Mouse (Mus musculus): ENCODE data around the gene Ly6f. TPM values are rescaled to one million over a fixed set of nuclear protein-coding genes. Genes with fewer than 3 reads are reported as not detected.
"Not testable (repeated sequence)": the region's sequence is repeated elsewhere in the genome, so short reads cannot be mapped to it uniquely, and the experiment has no call there.

Gene Ly6f
- polyA plus RNA-seq, 1 experiment from 2014 or later = not detected

- no peak for ATAC-seq (ENCODE audit: low FRiP score, low TSS enrichment)
- no peaks in the 10 kb centered on the region for H3K36me3 ChIP-seq (ENCODE audit: control insufficient read depth, insufficient read depth, low read length)
- H3K4me3 ChIP-seq (ENCODE audit: low read length) = no peak overlapping the region
- no peaks in the 10 kb centered on the region for H3K9me3 ChIP-seq (ENCODE audit: control insufficient read depth, low read length)
- H3K27me3 ChIP-seq (ENCODE audit: control insufficient read depth, insufficient read depth, low read length) = no peaks in the 10 kb centered on the region
- H3K4me2 ChIP-seq (replicated peaks; ENCODE audit: low read depth, low read length) = no peak overlapping the region
- H3K27ac ChIP-seq (ENCODE audit: low read depth, low read length) = no peak overlapping the region
- no peaks in the 10 kb centered on the region for H3K4me1 ChIP-seq (ENCODE audit: control insufficient read depth, insufficient read depth, low read length)
- no peak overlapping the region for H3K9ac ChIP-seq (ENCODE audit: low read depth, low read length)
Measured at GRCm38 (mm10) chr15:75270169-75270568, 1.9 kb downstream of the Ly6f start.

- no peak overlapping the region for H3K9ac ChIP-seq (ENCODE audit: low read depth, low read length)
- H3K4me1 ChIP-seq (ENCODE audit: control insufficient read depth, insufficient read depth, low read length) = no peaks in the 10 kb centered on the region
- no peak for ATAC-seq (ENCODE audit: low FRiP score, low TSS enrichment)
- 79% methylated on average over 3 of the region's 3 CpGs for WGBS
- H3K36me3 ChIP-seq (ENCODE audit: control insufficient read depth, insufficient read depth, low read length) = no peaks in the 10 kb centered on the region
- no peak overlapping the region for H3K4me3 ChIP-seq (ENCODE audit: low read length)
- H3K9me3 ChIP-seq (ENCODE audit: control insufficient read depth, low read length) = no peaks in the 10 kb centered on the region
- H3K27me3 ChIP-seq (ENCODE audit: control insufficient read depth, insufficient read depth, low read length) = no peaks in the 10 kb centered on the region
- no peak overlapping the region for H3K4me2 ChIP-seq (replicated peaks; ENCODE audit: low read depth, low read length)
- H3K27ac ChIP-seq (ENCODE audit: low read depth, low read length) = no peak overlapping the region
Measured at GRCm38 (mm10) chr15:75270691-75271362, 2.6 kb downstream of the Ly6f start.

GRCm38 (mm10) chr15:75271426-75271825, 3.2 kb downstream of the Ly6f start:
- 64% methylated on average over 1 of the region's 1 CpGs for WGBS

GRCm38 (mm10) chr15:75271891-75272290, 3.7 kb downstream of the Ly6f start:
- no peaks in the 10 kb centered on the region for H3K9me3 ChIP-seq (ENCODE audit: control insufficient read depth, low read length)
- H3K9ac ChIP-seq (ENCODE audit: low read depth, low read length) = no peak overlapping the region
- H3K4me3 ChIP-seq (ENCODE audit: low read length) = no peak overlapping the region
- H3K36me3 ChIP-seq (ENCODE audit: control insufficient read depth, insufficient read depth, low read length) = no peaks in the 10 kb centered on the region
- no peak overlapping the region for H3K27ac ChIP-seq (ENCODE audit: low read depth, low read length)
- H3K4me2 ChIP-seq (replicated peaks; ENCODE audit: low read depth, low read length) = no peak overlapping the region
- 62% methylated on average over 3 of the region's 3 CpGs for WGBS
- ATAC-seq (ENCODE audit: low FRiP score, low TSS enrichment) = no peak
- H3K4me1 ChIP-seq (ENCODE audit: control insufficient read depth, insufficient read depth, low read length) = no peaks in the 10 kb centered on the region
- H3K27me3 ChIP-seq (ENCODE audit: control insufficient read depth, insufficient read depth, low read length) = no peaks in the 10 kb centered on the region

More at GRCm38 (mm10) chr15:75271426-75271825, 3.2 kb downstream of the Ly6f start:
- ATAC-seq (ENCODE audit: low FRiP score, low TSS enrichment) = no peak
- Histone ChIP-seq H3K9ac (ENCODE audit: low read depth, low read length) (no peak overlapping the region), H3K4me2 (replicated peaks; ENCODE audit: low read depth, low read length) (no peak overlapping the region), H3K27me3 (ENCODE audit: control insufficient read depth, insufficient read depth, low read length) (no peaks in the 10 kb centered on the region), H3K36me3 (ENCODE audit: control insufficient read depth, insufficient read depth, low read length) (no peaks in the 10 kb centered on the region), H3K9me3 (ENCODE audit: control insufficient read depth, low read length) (no peaks in the 10 kb centered on the region), H3K4me1 (ENCODE audit: control insufficient read depth, insufficient read depth, low read length) (no peaks in the 10 kb centered on the region), H3K4me3 (ENCODE audit: low read length) (no peak overlapping the region), H3K27ac (ENCODE audit: low read depth, low read length) (no peak overlapping the region)

GRCm38 (mm10) chr15:75281991-75282390, 13.8 kb downstream of the Ly6f start:
- ATAC-seq (ENCODE audit: low FRiP score, low TSS enrichment); H3K4me3 ChIP-seq (ENCODE audit: low read length); H3K9ac ChIP-seq (ENCODE audit: low read depth, low read length); H3K9me3 ChIP-seq (ENCODE audit: control insufficient read depth, low read length); H3K4me2 ChIP-seq (replicated peaks; ENCODE audit: low read depth, low read length); H3K27ac ChIP-seq (ENCODE audit: low read depth, low read length); H3K27me3 ChIP-seq (ENCODE audit: control insufficient read depth, insufficient read depth, low read length); H3K36me3 ChIP-seq (ENCODE audit: control insufficient read depth, insufficient read depth, low read length); H3K4me1 ChIP-seq (ENCODE audit: control insufficient read depth, insufficient read depth, low read length): not testable (repeated sequence)
- WGBS = 85% methylated on average over 5 of the region's 5 CpGs

- H3K27ac ChIP-seq (ENCODE audit: low read depth, low read length); H3K4me2 ChIP-seq (replicated peaks; ENCODE audit: low read depth, low read length); ATAC-seq (ENCODE audit: low FRiP score, low TSS enrichment); H3K27me3 ChIP-seq (ENCODE audit: control insufficient read depth, insufficient read depth, low read length); H3K36me3 ChIP-seq (ENCODE audit: control insufficient read depth, insufficient read depth, low read length); H3K9me3 ChIP-seq (ENCODE audit: control insufficient read depth, low read length); H3K9ac ChIP-seq (ENCODE audit: low read depth, low read length); H3K4me3 ChIP-seq (ENCODE audit: low read length); H3K4me1 ChIP-seq (ENCODE audit: control insufficient read depth, insufficient read depth, low read length): not testable (repeated sequence)
- 80% methylated on average over 4 of the region's 4 CpGs for WGBS
Measured at GRCm38 (mm10) chr15:75286512-75286911, 18.3 kb downstream of the Ly6f start.

- H3K4me1 ChIP-seq (ENCODE audit: control insufficient read depth, insufficient read depth, low read length) = no peaks in the 10 kb centered on the region
- H3K4me2 ChIP-seq (replicated peaks; ENCODE audit: low read depth, low read length) = no peak overlapping the region
- no peaks in the 10 kb centered on the region for H3K9me3 ChIP-seq (ENCODE audit: control insufficient read depth, low read length)
- H3K36me3 ChIP-seq (ENCODE audit: control insufficient read depth, insufficient read depth, low read length) = no peaks in the 10 kb centered on the region
- no peak for ATAC-seq (ENCODE audit: low FRiP score, low TSS enrichment)
- H3K27ac ChIP-seq (ENCODE audit: low read depth, low read length) = no peak overlapping the region
- 83% methylated on average over 1 of the region's 1 CpGs for WGBS
- no peak overlapping the region for H3K4me3 ChIP-seq (ENCODE audit: low read length)
- no peaks in the 10 kb centered on the region for H3K27me3 ChIP-seq (ENCODE audit: control insufficient read depth, insufficient read depth, low read length)
- no peak overlapping the region for H3K9ac ChIP-seq (ENCODE audit: low read depth, low read length)
Measured at GRCm38 (mm10) chr15:75292377-75292776, 24.2 kb downstream of the Ly6f start.

GRCm38 (mm10) chr15:75293873-75294385, 25.7 kb downstream of the Ly6f start:
- Histone ChIP-seq H3K4me2 (replicated peaks; ENCODE audit: low read depth, low read length) (no peak overlapping the region), H3K9me3 (ENCODE audit: control insufficient read depth, low read length) (no peaks in the 10 kb centered on the region)

GRCm38 (mm10) chr15:75306101-75306500, 37.9 kb downstream of the Ly6f start:
- 63% methylated on average over 1 of the region's 1 CpGs for WGBS
- no peaks in the 10 kb centered on the region for H3K4me1 ChIP-seq (ENCODE audit: control insufficient read depth, insufficient read depth, low read length)
- H3K9ac ChIP-seq (ENCODE audit: low read depth, low read length) = no peak overlapping the region
- no peak overlapping the region for H3K4me3 ChIP-seq (ENCODE audit: low read length)
- H3K27ac ChIP-seq (ENCODE audit: low read depth, low read length) = no peak overlapping the region
- H3K27me3 ChIP-seq (ENCODE audit: control insufficient read depth, insufficient read depth, low read length) = no peaks in the 10 kb centered on the region
- no peak for ATAC-seq (ENCODE audit: low FRiP score, low TSS enrichment)
- H3K36me3 ChIP-seq (ENCODE audit: control insufficient read depth, insufficient read depth, low read length) = no peaks in the 10 kb centered on the region
- no peak overlapping the region for H3K4me2 ChIP-seq (replicated peaks; ENCODE audit: low read depth, low read length)
- H3K9me3 ChIP-seq (ENCODE audit: control insufficient read depth, low read length) = 0 out of 2 replicates have a peak, but pooled peaks cover 4% of the 10 kb centered on the region

More at GRCm38 (mm10) chr15:75293873-75294385, 25.7 kb downstream of the Ly6f start:
- H3K4me1 ChIP-seq (ENCODE audit: control insufficient read depth, insufficient read depth, low read length) = no peaks in the 10 kb centered on the region
- no peak overlapping the region for H3K4me3 ChIP-seq (ENCODE audit: low read length)
- 81% methylated on average over 7 of the region's 7 CpGs for WGBS
- no peak overlapping the region for H3K9ac ChIP-seq (ENCODE audit: low read depth, low read length)
- H3K27ac ChIP-seq (ENCODE audit: low read depth, low read length) = no peak overlapping the region
- H3K36me3 ChIP-seq (ENCODE audit: control insufficient read depth, insufficient read depth, low read length) = no peaks in the 10 kb centered on the region
- no peaks in the 10 kb centered on the region for H3K27me3 ChIP-seq (ENCODE audit: control insufficient read depth, insufficient read depth, low read length)
- ATAC-seq (ENCODE audit: low FRiP score, low TSS enrichment) = no peak

Data from kidney, embryonic 14.5 days (tissue).